Mouse (Mus musculus): ENCODE measurements around the gene Mbd3.

The Mbd3 gene

GRCm38 (mm10) chr10:80396822-80397523, 2.4 kb downstream of the Mbd3 start:
- no peak for DNase-seq

- DNase-seq: no peak
Observed at GRCm38 (mm10) chr10:80395025-80395627, 4.2 kb downstream of the Mbd3 start.

DNA sequence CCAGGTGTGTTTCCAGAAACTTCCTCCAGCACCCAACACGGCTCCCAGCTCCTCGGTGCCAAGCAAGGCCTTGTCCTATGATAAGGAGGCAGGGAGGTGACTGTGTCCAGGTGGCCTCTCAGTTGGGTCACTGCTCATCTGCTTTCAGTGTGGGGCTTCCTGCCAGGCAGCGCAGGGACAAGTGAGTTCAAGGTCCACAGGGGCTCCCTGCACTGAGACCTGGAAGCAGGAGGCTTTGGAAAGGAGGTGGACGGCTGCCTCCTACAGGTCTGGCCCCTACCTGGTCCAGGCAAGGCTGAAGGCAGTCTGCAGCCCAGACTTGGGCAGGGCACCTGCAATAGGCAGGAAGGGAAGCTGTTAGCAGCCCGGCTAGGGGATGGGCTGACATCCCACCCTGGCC, 6.7 kb downstream of the Mbd3 start:
- no peak for DNase-seq

DNA sequence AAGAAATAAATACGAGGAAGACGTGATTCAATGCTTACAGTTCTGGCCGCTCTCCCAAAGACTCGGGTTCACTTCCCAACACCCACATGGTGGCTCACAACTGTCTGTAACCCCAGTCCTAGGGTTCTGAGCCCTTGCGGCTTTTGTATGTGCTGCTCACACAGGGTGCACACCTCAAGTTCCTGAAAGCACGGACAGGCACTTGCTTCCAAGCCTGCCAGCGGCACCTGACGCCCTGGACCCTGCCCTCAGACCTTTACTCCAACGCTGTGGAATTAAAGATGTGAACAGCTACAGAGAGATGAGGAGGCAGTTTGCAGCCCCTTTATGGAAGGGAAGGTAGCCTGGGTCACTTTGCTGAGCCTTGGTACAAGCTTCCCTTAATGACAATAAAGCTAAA, 8.7 kb downstream of the Mbd3 start:
- no peak for DNase-seq

GRCm38 (mm10) chr10:80389185-80389708, 10.1 kb downstream of the Mbd3 start:
- DNase-seq: no peak

DNA sequence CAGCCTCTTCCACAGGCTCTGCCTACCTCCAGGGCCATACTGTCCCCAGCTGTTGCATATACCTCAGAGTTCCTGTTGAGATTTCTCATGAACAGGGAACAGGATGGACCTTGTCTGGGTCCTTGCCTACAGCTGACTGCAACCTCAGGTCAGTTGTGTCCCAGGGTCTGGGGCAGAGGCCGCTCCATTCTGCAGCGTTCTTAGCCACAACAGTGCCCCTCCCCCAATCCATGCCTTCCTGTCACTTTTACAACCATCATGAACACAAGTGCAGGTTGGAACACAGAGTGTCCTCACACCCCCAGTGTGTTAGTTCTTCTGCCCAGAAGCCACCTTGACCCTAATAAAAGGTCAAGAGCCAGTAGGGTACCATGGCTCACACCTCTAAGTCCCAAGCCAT, 10.6 kb downstream of the Mbd3 start:
- no peak for DNase-seq

DNA sequence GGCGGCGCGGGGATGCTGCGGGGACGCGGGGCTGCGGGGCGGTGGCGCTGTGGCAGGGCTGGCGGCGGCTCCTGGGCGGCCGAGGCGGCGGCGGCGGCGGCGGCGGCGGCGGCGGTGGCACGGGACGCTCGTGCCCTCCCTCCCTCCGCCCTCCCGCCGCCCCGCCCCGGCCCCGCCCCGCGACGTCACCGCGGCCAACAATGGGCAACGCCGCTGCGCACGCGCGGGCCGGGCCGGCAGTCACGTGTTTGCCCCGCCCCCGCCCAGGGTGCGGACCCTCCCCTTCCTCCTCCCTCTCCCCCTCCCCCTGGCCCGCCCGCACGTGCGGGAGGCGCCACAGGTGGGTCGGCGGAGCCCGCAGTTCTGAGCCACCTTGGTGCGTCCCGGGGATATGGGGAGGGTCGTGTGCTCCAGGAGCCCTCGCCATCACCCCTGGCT, 11.8 kb downstream of the Mbd3 start, which contains the start of gene Mex3d:
TSS of gene Mex3d (minus strand) at position 138 of the 438 bp plus-strand sequence.
- peak; percentile 83 to 90 for DNase-seq

GRCm38 (mm10) chr10:80386735-80387471, 12.4 kb downstream of the Mbd3 start:
- DNase-seq: no peak

DNA sequence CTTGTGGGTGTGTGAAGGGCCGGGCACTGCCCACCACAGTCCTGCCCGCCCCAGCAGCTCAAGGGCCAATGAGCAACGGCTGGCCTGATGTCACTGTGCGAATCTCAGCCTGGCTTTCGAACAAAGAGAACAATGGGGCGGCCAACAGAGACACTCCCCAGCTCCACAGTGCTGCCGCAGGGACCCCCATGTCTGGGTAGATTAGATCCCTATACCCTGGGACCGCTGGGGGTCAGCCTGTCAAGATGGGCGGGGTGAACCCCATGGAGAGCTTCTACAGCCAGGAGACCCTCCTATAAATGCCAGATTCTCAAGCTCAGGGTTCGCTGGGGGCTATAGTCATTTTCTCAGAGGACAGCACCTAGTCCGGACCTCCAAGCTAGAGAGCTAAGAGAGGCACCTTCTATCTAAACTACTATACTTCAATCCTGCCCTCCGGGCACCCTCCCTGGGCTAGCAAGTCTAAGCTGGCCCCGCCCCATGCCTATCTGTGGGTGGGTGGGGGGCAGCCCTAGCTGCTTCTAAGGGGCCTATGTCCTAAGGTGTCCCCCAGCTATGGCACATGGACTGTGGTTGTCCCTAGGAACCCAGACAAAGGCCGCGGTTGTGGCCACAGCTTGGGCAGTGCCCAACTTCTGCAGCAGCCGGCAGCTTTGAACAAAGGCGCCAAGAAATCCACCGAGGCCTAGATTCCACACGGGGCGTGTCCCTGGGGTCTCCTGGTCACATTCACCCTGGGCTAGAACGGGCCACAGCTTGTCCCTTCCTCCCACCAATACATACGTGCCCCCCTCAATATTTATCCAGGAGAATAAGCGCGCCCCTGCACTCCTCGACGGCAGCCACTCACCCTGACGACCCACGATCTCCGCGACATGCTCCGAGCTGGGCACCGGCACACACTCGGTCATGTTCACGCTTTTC, 13.3 kb downstream of the Mbd3 start:
- no peak for DNase-seq

- no peak for DNase-seq
Observed at GRCm38 (mm10) chr10:80385310-80385709, 14.0 kb downstream of the Mbd3 start.

DNA sequence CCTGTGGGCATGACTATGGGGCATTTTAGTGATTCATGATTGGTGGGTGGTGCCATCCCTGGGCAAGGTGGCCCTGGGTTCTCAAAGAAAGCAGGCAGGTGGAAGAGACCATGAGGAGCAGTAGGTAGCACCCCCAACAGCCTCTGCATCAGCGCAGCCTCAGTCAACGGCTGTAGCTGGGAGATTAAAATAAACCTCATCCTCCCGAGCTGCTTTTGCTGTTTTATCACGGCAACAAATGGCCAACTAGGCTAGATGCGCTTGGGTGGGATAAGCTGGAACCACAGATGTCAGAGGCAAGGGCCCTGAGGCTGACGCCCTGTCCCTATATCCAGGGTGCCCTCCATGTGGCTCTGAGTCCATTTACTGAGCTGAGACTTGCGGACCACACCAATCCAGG, 14.6 kb downstream of the Mbd3 start:
- no peak for DNase-seq

GRCm38 (mm10) chr10:80384115-80384639, 15.2 kb downstream of the Mbd3 start:
- DNase-seq: no peak

GRCm38 (mm10) chr10:80383431-80383830, 15.9 kb downstream of the Mbd3 start:
- no peak for DNase-seq

DNA sequence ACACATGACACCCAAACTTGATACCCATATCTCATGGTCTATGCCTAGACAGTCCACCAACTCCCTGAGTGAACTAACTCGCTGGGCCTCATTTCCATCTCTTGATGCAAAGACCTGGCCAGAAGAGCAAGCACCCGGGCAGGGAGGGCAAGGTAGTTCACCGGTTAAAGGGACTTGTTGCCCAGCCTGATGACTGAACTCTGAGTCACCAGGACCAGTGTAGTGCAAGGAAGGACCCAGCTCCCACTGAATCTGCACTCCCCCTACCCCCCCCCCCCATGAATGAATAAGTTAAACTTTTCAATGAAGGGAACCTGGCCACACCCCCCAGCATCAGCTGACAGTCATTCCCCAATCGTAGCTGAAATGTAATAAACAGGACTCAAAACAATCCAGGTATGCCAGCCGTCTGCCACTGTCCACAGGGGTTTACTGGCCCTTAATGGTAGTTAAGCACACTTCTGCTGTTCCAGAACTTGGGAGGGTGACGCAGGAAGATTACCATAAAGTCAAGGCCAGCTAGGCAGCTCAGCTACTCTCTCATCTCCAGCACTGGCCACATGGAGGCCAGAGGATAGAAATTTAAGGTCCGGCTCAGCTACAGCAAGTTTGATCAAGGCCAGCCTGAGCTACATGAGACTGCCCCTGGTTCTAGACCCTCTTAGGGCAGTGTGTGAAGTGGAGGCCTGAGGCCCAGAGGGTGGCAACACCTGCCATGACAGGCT, 16.5 kb downstream of the Mbd3 start:
- DNase-seq: no peak

GRCm38 (mm10) chr10:80377716-80378115, 21.6 kb downstream of the Mbd3 start:
- DNase-seq: no peak

GRCm38 (mm10) chr10:80376160-80376559, 23.2 kb downstream of the Mbd3 start:
- DNase-seq: peak; percentile 77 to 88

DNA sequence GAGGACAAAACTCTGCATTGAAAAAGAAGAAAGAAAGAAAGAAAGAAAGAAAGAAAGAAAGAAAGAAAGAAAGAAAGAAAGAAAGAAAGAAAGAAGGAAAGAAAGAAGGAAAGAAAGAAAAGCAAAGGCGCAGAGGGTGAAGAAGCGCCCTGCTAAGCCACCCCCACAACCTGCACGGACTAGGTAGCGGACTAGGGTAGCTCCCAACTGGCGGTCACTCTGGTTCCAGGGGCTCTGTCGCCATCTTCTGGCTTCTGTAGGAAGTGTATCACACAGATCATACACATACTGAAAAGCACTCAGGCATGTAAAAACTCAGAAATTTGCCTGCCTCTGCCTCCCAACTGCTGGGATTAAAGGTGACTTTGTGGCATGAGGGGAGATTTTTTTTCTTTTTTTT, 25.3 kb downstream of the Mbd3 start:
- peak; percentile 52 to 73 for DNase-seq

DNA sequence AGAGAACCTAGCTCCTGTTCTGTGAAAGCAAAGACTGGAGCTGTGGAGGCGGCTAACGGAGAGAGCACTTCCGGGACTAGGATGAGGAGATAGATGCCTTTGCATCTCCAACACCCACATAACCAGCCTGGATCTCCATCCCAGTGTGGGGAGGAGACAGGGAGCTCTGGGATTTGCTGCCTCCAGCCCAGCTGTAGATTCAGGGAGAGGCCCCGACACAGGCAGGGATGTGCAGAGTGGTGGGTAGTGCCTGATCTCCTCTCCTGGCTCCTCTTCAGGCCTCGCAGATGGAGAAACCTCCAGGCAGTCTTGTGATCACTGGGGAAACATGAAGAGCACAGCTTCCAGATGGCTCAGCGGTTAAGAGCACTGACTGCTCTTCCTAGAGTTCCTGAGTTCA, 26.6 kb downstream of the Mbd3 start:
- DNase-seq: no peak

GRCm38 (mm10) chr10:80371983-80372382, 27.4 kb downstream of the Mbd3 start:
- DNase-seq: no peak

- peak; percentile 54 to 73 for DNase-seq
Observed at GRCm38 (mm10) chr10:80371411-80371966, 27.9 kb downstream of the Mbd3 start.
